Mouse (Mus musculus): ENCODE data around the gene Arl3.

GRCm38 (mm10) chr19:46481756-46482155, 91.2 kb downstream of the Arl3 start:
- TF ChIP-seq CTCF (IDR thresholded peaks at IDR 0.05; ENCODE audit: extremely low read depth, insufficient read depth, insufficient read length, insufficient replicate concordance) (no peak), POLR2A (IDR thresholded peaks at IDR 0.05; ENCODE audit: low read depth, low read length) (no peak)
